Mouse (Mus musculus) embryo, embryonic 10 days (tissue): ENCODE data around the gene Gm49337.
"Not testable (repeated sequence)": the region's sequence is repeated elsewhere in the genome, so short reads cannot be mapped to it uniquely, and the experiment has no call there.

ENCODE experiments used
- DNase-seq: peaks from one replicate; pipeline ENCODE4 v3.0.0-alpha.2; 2015; ENCODE audit warnings: low spot score

Gm49337 gene

GRCm38 (mm10) chr4:116215895-116216605, 42.9 kb downstream of the Gm49337 start:
- no peak for DNase-seq

DNA sequence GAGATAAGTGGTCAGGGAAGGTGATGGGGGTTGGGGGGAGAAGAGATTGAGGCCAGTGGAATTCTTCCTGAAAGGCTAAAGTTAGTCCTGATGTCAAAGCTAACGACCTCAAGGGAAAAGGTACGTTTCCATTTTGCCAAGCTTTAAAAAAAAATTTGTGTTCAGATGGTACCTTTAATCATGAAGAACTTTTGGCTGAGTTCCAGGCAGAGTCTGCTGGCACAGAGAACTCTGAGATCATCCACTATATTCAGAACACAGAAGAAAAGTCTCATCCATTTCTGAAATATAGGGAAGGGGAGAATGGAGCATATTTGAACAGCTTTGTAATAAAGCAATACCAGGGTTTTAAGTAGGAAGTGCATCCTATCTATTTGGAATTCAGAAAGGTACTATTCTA, 43.9 kb downstream of the Gm49337 start:
- DNase-seq: no peak

DNA sequence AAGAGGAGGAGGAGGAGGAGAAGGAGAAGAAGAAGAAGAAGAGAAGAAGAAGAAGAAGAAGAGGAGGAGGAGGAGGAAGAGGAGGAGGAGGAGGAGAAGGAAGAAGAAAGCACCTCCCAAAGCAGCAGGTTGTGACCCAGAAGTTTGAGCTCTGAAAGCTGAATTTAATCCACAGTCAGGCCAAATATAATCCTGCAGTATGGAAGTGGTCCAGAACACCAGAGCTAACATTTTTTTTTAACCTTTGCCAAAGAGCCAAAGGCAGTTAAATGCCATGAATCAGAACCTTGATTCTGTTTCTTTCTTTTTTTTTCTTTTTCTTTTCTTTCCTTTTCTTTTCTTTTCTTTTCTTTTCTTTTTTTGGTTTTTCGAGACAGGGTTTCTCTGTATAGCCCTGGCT, 44.5 kb downstream of the Gm49337 start:
- not testable (repeated sequence) for DNase-seq

DNA sequence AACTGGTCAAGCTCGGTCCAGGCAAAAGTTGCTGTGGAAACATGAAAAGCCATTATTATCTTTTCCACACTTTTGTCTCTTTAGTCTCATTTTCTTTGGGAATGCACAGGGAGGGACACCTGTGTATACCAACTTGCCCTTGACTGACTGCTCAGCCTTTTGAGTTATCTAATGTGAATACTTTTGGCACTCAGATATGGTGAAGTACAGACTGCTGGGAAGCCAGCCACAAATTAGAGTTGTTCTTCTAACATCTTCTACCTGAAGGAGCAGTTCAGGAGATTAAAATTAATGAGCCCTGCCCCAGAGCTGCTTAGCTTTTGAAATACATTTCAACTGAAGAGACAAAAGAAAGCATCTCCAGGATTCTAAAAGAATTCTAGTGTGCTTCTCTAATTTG, 45.9 kb downstream of the Gm49337 start:
- DNase-seq: no peak

- peak; percentile 58 for DNase-seq
These were observed 47.0 kb downstream of the Gm49337 start for GRCm38 (mm10) chr4:116220071-116220650.

GRCm38 (mm10) chr4:116220780-116221139, 47.6 kb downstream of the Gm49337 start:
- DNase-seq: no peak

DNA sequence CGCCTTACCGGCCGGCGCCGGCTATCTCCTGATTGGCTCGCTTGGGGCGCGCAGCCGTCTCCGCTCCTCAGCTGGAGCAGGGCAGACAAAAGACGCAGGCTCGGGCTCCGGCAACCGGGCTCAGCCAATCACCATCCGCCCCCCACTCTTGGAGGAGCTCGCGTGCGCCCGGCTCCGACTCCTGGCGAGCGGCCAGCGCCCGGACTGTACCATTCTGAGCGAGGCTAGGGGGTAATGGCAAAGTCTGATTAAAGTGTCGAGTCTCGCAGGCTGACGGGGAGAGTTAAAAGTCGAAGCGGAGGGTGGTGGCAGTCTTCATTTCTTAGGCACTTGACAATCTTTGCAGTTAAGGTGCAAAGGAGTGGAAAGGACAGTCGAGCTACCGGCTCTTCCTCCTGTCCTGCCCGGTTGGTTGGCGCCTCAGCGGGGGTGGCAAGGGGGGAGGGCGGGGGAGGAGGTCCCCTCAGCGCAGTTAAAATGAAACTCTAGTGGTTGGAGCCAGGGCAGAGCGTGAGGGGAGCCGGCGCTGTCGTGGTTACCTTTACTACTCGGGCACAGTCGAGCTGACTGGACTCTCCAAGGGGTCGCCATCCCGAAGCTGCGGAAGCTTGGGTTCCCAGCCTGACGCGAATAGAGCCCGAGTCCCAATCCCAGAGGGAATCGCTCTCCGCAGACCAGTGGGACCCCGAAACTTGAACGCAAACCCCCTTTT, 48.1 kb downstream of the Gm49337 start, which contains the start of gene Pik3r3:
TSS of gene Pik3r3 (plus strand) at position 479 of the 712 bp plus-strand sequence.
- DNase-seq: peak; percentile 98

GRCm38 (mm10) chr4:116221996-116222842, 49.0 kb downstream of the Gm49337 start:
- peak; percentile 53 for DNase-seq

GRCm38 (mm10) chr4:116222843-116223119, 49.6 kb downstream of the Gm49337 start:
- DNase-seq: no peak

DNA sequence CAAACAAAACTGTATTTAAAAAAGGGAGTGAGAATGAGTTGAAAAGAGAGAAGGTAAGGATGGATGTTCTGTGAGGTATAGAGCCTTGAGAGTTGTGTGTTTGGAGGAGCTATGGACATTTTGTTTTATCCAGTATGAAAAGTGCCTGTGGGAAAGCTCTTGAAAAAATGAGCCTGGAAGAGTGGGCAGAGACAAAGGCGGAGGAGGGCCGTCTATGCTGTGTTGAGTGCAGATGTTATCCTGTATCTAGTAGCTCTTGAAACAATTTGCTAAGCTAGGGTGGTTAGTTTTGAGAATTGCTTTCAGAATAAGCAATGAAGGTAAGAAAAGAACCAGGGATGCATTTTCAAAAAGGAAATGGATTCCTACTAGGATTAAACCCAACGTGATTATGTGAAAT, 70.2 kb downstream of the Gm49337 start:
- DNase-seq: no peak

DNA sequence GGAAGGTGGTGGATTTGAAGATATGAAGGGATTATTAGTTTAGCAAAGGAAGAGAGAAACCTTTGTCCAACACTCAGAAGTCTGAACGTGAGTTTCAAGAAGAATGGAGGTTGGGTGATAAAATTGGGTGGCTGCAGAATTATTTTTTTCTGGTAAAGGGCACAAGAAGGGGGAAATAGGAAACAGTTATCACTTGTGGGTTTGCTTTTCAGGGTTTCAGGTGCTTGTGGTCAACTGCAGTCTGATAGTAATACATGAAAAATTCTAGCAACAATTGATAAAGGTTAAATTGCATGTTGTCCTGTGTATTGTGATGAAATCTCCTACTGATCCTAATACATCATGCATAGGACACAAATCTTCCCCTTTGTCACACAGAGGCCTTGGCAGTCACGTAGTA, 71.1 kb downstream of the Gm49337 start:
- DNase-seq: no peak

GRCm38 (mm10) chr4:116245926-116246325, 72.7 kb downstream of the Gm49337 start:
- peak; percentile 38 for DNase-seq

- no peak for DNase-seq
These were observed 76.8 kb downstream of the Gm49337 start for GRCm38 (mm10) chr4:116249986-116250385.

- no peak for DNase-seq
These were observed 95.0 kb downstream of the Gm49337 start for GRCm38 (mm10) chr4:116268220-116268619.

GRCm38 (mm10) chr4:116282211-116282610, 109.0 kb downstream of the Gm49337 start:
- DNase-seq: no peak

DNA sequence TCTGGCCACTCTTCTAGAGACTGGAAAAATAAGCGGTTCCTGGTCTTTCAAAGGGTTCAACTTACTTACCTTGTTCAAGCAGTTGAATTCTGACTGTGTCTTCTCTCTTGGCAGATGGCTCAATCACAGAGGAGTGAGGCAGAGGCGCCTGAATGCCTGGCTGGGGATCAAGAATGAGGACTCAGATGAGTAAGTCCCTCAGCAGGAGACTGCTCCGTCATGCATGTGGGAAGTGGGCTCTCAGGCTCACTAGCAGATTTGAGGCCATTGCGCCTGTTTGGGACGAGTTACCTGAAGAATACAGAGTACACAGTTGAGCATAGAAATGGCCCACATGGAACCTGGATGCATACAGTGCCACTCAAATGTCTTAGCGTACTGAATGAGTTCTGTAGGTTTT, 118.4 kb downstream of the Gm49337 start:
- no peak for DNase-seq

- DNase-seq: peak; percentile 9
These were observed 120.1 kb downstream of the Gm49337 start for GRCm38 (mm10) chr4:116293296-116293695.

GRCm38 (mm10) chr4:116300878-116301355, 127.7 kb downstream of the Gm49337 start:
- DNase-seq: no peak

DNA sequence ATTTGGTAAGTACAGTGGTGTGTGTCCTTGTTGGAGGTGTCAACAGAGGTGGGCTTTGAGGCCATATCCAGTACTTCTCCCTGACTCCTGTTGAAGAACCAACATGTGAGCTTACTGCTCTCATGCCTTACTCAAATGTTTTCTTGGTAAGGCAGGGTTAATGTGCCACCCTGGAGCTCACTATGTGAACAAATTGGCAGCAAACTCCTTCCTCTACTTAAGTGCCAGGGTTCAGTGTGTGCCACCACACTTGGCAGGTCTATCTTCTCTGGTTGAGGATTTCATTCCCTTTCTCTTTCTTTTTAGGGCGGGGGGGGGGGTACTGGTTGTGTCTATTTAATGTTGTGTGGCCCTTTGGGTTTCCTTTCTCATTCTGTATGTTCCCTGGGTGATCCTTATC, 131.4 kb downstream of the Gm49337 start:
- DNase-seq: no peak

- DNase-seq: no peak
These were observed 144.4 kb downstream of the Gm49337 start for GRCm38 (mm10) chr4:116317575-116317974.

DNA sequence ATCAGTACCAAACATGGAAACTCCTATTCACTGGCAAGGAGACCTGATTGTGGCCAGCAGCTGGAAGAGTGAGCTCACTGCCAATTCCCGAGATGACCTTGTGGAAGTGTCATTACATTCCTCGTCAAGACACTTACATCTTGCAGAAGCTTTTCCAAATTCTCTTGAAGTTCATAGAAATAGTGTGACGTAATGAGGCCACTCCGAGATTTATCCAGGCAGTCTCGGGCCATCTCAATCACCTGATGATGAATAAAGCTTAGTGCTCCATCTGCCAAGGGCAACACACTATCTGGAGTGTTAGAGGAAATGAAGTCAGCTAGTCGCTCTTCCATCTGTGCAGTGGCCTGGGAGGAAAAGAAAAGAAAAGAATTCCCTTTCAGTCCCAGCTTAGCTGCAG, 148.9 kb downstream of the Gm49337 start:
- DNase-seq: no peak

GRCm38 (mm10) chr4:116329256-116329655, 156.1 kb downstream of the Gm49337 start:
- DNase-seq: no peak
